Mouse (Mus musculus): ENCODE measurements around the gene Cc2d2b.

Gene Cc2d2b

GRCm38 (mm10) chr19:40762023-40762759 lies 13.6 kb downstream of the Cc2d2b start:
- DNase-seq = peak; percentile 9

DNA sequence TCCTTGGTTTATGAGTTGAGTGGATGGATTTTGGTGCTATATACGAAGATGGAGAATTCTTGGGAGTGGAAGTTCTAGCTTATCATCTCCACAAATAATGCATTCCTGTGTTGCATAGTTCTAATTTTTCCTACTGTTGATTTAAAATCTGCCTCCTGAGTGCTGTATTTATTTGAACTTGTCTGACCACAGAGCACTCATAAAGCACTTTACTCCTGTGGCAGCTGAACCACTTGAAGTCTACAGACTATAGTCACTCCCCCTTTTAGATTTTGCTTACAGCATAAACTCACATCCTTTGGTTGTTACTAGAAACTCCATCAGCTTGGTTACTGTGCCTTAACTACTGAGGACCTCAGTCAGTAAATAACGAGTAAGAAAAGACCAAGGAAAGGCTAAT lies 18.6 kb downstream of the Cc2d2b start:
- no peak for DNase-seq

GRCm38 (mm10) chr19:40769341-40769770 lies 20.8 kb downstream of the Cc2d2b start:
- DNase-seq = no peak

GRCm38 (mm10) chr19:40788004-40788714 lies 39.6 kb downstream of the Cc2d2b start:
- no peak for DNase-seq

- no peak for DNase-seq
Observed at GRCm38 (mm10) chr19:40788715-40789084, 40.1 kb downstream of the Cc2d2b start.

GRCm38 (mm10) chr19:40805176-40805737 lies 56.7 kb downstream of the Cc2d2b start:
- no peak for DNase-seq

- no peak for DNase-seq
Observed at GRCm38 (mm10) chr19:40809858-40810257, 61.3 kb downstream of the Cc2d2b start.

DNA sequence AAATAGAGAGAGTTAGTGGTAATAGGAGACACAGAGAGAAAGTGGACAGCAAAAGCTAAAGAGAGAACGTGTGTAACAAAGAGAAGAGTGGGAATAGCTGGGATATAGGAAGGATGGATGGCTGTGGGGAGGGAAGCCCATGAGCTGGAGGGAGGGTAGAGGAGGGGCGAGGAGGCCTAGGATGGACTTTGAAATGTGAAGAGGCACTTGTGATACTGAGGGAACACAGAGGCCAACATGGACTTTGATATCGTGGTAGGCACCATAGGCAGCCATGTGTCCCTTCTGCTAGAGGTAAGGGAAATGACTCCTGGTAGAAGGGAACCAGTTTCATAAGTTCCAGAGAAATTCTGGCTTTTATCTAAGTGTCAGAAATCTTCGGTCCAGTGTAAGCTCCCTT lies 63.3 kb downstream of the Cc2d2b start:
- no peak for DNase-seq

GRCm38 (mm10) chr19:40812778-40813177 lies 64.2 kb downstream of the Cc2d2b start:
- DNase-seq = no peak

GRCm38 (mm10) chr19:40813385-40813784 lies 64.8 kb downstream of the Cc2d2b start:
- no peak for DNase-seq

DNA sequence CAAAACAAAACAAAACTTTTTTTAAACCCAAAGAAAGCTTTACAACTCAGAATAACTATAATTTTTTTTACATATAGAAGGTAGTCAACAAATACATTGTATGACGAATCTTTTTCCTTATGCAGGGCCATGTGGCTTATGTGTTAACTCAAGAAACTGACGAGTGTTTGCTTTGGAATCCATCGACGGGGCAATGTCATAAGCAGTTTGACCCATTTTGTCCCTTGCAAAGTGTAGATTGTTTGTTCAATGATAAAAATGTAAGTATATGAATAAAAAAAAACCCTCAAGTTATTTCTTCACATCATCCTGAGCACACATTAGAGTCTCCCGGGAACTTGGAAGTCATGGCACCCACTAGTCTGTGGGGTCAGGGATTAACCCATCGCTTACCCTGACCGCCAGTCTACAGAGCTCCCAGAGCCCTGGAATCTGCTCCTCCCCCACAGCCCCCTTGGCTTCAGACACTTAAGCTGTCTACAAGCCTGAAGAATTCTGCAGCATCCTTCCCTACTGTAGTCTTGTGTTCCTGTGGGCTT lies 67.2 kb downstream of the Cc2d2b start:
- DNase-seq = no peak

- no peak for DNase-seq
Observed at GRCm38 (mm10) chr19:40817901-40818532, 69.5 kb downstream of the Cc2d2b start.

DNA sequence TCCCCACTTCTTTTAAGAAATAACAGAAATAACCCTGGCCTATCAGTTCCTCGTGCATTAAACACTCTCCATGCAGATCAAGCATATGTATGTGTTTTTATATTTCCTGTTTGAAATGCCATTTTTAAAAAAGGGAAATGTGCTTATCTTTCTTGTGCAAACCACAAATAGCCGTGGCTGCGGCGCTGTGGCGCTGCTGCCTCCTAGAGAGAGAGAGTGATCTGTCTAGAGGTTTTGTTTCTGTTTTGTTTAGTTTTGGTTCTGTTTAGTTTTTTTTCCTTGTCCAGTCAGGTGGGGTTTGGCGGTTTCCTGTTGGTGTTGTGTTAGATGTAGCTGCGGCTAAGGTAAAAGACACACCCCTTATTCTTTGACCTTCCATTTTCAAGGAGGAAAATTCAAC lies 70.2 kb downstream of the Cc2d2b start:
- no peak for DNase-seq

DNA sequence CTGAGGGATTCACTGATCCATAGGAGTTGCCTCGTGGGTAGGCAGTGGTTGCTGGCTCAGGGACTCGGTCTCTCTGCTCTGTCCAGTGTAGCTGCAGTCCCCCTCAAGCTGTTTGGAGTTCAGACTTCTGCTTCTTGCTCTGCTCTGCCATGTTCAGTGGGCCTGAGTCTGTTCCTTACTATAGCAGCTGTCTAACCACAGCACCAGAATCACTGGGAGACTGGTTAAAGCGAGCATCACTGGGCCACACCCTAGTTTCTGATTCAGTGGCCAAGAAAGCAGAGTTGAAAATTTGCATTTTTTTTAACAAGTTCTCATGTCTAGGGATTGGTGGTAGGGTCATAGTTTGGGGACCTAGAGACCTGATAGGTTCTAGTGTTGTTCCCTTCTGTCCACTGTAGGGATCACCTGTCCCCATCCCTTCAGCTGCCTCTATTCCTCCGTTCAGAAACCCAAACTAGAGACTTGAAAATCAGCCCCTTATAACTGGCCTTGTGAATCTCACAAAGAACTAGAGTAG lies 72.8 kb downstream of the Cc2d2b start:
- DNase-seq = no peak

- no peak for DNase-seq
Observed at GRCm38 (mm10) chr19:40825636-40826035, 77.1 kb downstream of the Cc2d2b start.

- no peak for DNase-seq
Observed at GRCm38 (mm10) chr19:40826735-40827134, 78.2 kb downstream of the Cc2d2b start.

DNA sequence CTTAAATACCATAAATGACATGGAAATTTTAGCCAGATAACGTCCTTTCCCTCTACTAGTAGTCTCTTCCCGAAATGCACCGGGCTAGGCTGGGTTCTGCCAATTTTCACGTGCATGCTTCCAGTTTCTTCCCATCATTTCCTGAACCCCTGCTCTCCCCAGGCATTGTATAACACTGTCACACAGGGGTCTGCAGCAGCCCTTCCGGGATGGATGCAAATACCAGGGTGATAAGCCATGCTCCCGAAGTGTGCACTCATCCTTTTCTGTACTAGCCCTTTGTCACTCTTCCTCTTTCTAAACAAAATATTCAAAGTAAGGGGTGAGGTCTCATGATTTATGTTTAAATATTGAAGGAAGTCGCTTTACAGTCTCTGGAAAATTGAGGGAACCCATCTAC lies 81.6 kb downstream of the Cc2d2b start:
- no peak for DNase-seq

DNA sequence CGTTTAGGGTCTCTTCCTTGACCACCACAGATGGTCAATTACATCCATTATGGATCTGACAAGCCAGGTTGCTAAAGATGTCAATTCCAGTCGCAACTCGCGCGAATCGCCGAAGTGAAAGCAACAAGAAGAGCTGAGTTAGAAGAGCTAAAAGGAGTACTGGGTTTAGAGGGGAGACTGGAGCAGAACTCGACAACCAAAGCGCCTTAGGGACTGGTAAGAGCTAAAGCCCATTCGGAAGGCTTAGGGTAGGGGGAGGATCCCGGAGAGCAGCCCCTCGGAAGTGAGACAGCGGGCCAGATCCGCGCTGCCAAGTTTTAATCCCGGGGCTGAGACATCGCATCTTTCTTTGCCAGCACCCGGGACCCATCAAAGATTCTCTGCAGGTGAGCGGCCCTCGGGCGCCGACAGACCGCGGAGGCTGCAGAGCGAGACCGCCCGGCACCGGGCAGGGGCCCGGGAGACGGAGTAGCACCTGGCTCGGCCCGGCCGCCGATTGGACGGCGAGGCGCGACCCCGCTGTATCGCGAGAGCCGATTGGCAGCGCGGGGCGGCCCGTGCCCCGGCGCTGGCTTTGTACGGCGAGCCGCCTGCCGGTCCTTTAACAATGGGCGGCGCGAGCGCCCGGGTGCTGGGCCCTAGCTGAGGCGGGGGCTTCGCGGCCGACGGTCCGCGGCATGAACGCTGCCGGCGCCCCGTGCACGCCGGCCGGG lies 82.3 kb downstream of the Cc2d2b start, which contains the start of gene Ccnj:
Ccnj (plus strand) TSS at position 577 of the 713 bp plus-strand sequence.
- peak; percentile 96 for DNase-seq

GRCm38 (mm10) chr19:40831416-40832201 lies 83.1 kb downstream of the Cc2d2b start:
- DNase-seq = peak; percentile 65

- DNase-seq = no peak
Observed at GRCm38 (mm10) chr19:40832361-40832760, 83.8 kb downstream of the Cc2d2b start.

GRCm38 (mm10) chr19:40834436-40834835 lies 85.9 kb downstream of the Cc2d2b start:
- no peak for DNase-seq
